Mouse (Mus musculus): ENCODE results near the gene Cox14.
"Not testable (repeated sequence)": the region's sequence is repeated elsewhere in the genome, so short reads cannot be mapped to it uniquely, and the experiment has no call there.

Cox14 gene

DNA sequence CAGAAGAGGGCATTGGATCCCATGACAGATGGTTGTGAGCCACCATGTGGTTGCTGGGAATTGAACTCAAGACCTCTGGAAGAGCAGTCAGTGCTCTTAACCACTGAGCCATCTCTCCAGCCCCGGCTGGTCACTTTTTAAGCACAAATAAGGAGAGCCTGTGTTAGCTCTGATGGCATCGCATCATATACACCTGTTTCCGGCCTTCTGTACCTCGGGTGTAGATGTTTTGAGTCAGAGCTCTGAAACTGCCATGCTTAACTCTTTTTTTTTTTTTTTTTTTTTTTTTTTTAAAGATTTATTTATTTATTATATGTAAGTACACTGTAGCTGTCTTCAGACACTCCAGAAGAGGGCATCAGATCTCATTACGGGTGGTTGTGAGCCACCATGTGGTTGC, 1.6 kb downstream of the Cox14 start:
- DNase-seq = not testable (repeated sequence)

- DNase-seq = no peak
Measured at GRCm38 (mm10) chr15:99727525-99727924, 2.1 kb downstream of the Cox14 start.

- peak in 1 of 2 experiments; percentile 40 for DNase-seq
Measured at GRCm38 (mm10) chr15:99728211-99728610, 2.8 kb downstream of the Cox14 start.

DNA sequence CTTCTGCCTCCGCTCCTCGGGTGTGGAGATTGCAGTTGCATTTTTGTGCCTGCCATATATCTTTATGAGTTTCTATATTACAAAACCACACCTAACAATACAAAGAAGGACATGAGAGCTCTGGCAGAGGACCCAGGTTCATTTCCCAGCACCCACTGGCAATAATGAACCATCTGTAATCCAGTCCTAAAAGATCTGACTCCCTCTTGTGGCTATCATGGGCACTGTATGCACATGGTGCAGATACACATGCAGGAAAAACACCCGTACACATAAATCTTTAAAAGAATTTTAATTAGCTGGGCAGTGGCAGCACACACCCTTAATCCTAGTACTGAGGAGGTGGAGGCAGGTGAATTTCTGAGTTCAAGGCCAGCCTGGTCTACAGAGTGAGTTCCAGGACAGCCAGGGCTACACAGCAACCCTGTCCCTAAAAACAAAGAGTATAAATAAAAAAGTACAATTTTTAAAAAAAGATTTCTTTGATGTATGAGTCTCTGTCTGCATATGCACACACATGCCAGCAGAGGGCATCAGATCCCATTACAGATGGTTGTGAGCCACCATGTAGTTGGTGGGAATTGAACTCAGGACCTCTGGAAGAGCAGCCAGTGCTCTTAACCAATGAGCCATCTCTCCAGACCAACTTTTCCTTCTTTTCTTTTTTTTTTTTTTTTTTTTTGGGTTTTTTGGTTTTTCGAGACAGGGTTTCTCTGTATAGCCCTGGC, 3.8 kb downstream of the Cox14 start:
- no peak for DNase-seq

DNA sequence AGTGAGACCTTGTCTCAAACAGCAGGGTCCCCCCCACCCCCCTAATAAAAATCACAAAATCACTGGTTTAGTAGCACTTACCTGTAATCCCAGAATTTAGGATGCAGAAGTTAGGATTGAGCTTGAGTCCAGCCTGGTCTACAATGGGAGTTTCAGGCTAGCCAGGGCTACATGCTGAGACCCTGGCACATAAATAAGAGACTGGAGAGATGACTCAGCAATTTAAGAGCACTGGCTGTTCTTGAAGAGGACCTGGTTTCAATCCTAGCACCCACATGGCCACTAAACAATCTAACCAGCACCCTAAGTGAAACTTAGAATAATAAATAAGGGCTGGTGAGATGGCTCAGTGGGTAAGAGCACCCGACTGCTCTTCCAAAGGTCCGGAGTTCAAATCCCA, 5.7 kb downstream of the Cox14 start:
- no peak for DNase-seq

GRCm38 (mm10) chr15:99731678-99732077, 6.3 kb downstream of the Cox14 start:
- no peak for DNase-seq

DNA sequence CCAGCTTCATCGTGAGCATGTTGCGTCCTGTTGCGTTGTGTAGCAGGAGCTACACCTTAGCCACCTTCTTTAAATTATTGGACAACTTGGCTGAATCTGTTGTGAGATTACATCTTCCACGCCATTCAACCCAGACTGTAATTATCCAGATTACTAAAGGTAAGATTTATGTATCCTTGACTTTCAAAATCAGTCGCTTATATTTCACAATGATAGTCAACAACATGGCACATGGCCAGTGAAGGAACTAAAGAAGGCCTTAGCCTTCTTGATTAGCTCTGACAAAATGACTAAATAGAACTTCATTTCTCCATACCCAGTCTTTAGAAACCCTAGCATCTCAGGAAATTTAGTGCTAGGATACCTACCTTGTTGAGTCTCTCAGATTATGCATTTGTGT, 7.8 kb downstream of the Cox14 start:
- no peak for DNase-seq

GRCm38 (mm10) chr15:99735631-99736030, 10.2 kb downstream of the Cox14 start:
- peak; percentile 99 to 100 for DNase-seq

- no peak for DNase-seq
Measured at GRCm38 (mm10) chr15:99736675-99737074, 11.3 kb downstream of the Cox14 start.

GRCm38 (mm10) chr15:99740229-99740628, 14.8 kb downstream of the Cox14 start:
- peak in 1 of 2 experiments; percentile 51 for DNase-seq

DNA sequence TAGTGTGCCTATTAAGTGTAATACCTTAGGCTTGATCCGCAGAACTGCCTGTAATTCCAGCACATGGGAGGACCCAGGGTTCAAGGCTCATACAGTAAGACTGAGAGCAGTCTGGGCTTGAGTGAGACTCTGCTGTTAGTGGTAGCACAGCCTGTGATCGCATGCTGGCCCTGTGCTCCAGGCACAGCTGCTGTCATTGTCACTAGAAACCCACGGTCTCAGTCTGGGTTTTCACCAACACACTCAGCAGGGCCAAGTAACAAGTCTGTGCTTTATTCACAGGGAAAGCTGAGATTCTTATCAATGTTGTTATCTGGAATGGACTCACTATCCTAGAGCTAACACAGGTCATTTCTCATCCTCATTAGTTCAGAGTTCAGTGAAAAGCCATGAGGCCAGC, 28.8 kb downstream of the Cox14 start:
- no peak for DNase-seq

GRCm38 (mm10) chr15:99767467-99767866, 42.0 kb downstream of the Cox14 start:
- no peak for DNase-seq

DNA sequence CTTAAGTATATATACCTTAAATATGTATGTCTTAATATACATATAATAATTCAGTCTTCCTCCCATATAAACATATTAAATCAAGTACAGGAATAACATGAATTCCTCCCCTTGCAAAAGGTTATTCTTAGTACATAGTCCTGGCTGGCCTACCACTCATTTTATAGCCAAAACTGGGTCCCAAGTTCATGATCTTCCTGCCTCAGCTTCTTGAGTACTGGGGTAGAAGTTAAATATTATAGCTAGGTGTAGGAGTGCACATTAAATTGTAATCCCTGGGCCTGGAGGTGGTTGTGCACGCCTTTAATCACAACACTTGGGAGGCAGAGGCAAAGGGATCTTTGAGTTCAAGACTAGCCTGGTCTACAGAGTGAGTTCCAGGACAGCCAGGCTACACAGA, 43.3 kb downstream of the Cox14 start:
- DNase-seq = no peak

DNA sequence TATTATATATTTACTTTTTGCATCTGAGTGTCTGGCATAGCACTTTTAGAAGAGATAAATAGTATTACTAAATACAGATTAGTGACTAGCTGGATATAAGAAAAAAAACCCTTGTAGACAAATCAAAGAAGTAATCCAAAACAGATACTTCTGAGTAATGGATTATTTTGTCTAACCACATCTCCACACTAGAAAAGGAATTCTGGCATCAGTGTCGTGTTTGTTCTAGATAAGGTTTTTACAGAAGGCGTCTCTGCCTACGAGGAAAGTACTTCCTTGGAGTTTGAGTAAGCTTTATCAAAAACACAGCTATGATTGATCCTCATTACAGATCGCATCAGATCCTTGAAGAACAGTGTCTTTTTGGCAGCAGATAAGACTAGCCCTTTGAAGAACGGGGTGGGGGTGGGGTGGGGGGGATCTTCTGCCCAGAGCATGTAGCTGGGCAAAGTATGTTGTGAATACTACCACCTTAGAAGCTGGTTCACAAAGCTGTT, 45.6 kb downstream of the Cox14 start:
- DNase-seq = no peak

- peak in 1 of 2 experiments; percentile 30 for DNase-seq
Measured at GRCm38 (mm10) chr15:99771601-99772276, 46.3 kb downstream of the Cox14 start.

DNA sequence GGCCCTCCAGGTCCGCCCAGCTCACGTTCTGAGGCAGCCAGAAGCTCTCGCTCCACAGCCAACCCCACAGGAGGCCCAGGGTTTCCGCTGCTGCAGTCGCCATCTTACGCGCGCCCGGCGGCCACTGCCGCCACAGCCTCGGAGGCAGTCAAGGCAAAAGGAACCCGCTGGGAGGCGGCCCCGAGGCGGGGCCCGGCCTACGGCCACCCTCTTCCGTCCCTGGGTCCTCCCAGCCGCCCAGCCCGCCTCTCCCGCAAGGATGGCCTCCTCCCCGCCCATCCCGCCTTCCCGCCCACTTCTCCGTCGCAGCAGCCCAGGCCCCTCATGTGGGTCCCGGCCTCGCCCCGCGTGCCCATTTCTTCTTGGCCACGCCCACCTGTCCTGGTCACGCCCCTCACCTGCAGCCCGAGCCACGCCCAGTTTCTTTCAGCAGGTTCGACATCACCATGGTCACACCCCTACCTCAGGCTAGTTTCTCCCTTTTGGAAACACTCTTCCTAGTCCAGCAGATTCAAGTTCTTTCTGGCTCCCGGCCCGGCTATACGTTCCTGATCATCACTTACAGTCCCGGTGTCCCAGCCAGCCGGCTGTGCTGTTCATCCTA, 47.0 kb downstream of the Cox14 start:
- DNase-seq = peak; percentile 80 to 84

DNA sequence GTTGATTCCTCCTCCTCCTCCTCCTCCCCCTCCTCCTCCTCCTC, 47.3 kb downstream of the Cox14 start, which contains the start of gene Cers5:
TSS of gene Cers5 (minus strand) at position 5 of the 44 bp plus-strand sequence.
- DNase-seq = not testable (repeated sequence)

GRCm38 (mm10) chr15:99772925-99773324, 47.5 kb downstream of the Cox14 start:
- no peak for DNase-seq
